ENCODE assay signal across 9 mouse cellular contexts in the genomic region with DNA sequence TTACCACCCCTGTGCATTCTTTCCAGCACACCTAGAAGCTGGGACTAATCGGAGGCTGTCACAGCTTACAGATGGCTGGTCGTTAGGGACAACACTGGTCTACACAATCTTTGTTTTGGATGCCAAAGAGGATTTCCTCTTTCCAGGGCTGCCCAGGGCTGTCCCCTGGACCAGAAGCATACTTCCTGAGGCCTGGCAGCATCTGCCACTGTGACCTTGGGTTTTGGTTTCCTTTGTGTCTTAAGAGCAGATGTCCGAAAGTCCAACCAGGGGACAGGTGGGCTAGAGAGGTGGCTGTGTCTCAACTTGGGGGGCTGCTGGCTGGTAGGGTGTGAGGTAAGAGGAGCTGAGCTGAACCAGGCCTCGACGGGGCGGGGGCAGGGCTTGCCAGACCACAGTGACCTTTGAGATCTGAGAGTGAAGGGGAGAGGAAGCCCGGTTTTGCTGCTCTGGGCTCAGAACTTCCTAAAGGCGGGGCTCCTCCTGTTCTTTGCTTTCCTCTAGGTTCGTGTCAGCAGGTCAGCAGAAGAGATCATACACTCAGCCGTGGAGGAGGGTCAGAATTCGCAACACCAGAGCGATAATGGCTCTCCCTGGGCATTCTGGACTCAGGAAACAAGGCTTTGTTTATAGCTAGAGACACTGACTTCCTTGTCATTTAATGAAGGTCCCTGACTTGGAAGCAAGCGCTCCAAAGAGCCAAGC.
DNase-seq lines count a peak whose midpoint lies in the region; ATAC-seq and TF ChIP-seq lines count a peak whose summit lies in the region.
"Had no signal": no experiment of that assay in that cellular context is flagged by ENCODE, and none has a peak within 500 bp of the region (broad histone marks: within the 10 kb centered on the region; RNA-seq: fewer than 3 reads in every experiment).

No protein-coding gene starts in this region.

- TF ChIP-seq POLR2A in spleen, adult 2 months (IDR thresholded peaks at IDR 0.05; ENCODE audit: low read depth, low read length) = no peak

- peak; percentile 58 for ATAC-seq in liver, embryonic 13.5 days (ENCODE audit: low read depth)
- no peak for ATAC-seq in stomach, embryonic 15.5 days (ENCODE audit: insufficient read depth, low FRiP score, low read depth)

- H3K27me3 ChIP-seq in spleen, adult 2 months (ENCODE audit: control insufficient read depth, insufficient read depth, low read length) = no peaks in the 10 kb centered on the region
- no peaks in the 10 kb centered on the region for H3K27me3 ChIP-seq in liver, embryonic 13.5 days
- H3K27me3 ChIP-seq in stomach, embryonic 15.5 days (replicated peaks) = no peaks in the 10 kb centered on the region

- no peak overlapping the region for H3K4me2 ChIP-seq in liver, embryonic 13.5 days
- no peak overlapping the region for H3K4me2 ChIP-seq in stomach, embryonic 15.5 days

- peaks cover 13% of the 10 kb centered on the region for H3K4me1 ChIP-seq in spleen, adult 2 months (ENCODE audit: control insufficient read depth, insufficient read depth, insufficient read length)
- peaks cover 10% of the 10 kb centered on the region; the same call in 1 of the 2 replicates for H3K4me1 ChIP-seq in liver, embryonic 13.5 days (replicated peaks)
- 0 out of 2 replicates have a peak, but pooled peaks cover 2% of the 10 kb centered on the region for H3K4me1 ChIP-seq in stomach, embryonic 15.5 days

- TF ChIP-seq CTCF in spleen, adult 2 months (IDR thresholded peaks at IDR 0.05; ENCODE audit: extremely low read depth, insufficient read depth, insufficient read length, insufficient replicate concordance) = no peak

- no peak overlapping the region for H3K9ac ChIP-seq in liver, embryonic 13.5 days
- H3K9ac ChIP-seq in stomach, embryonic 15.5 days = no peak overlapping the region

- H3K36me3 ChIP-seq in spleen, adult 2 months (ENCODE audit: control insufficient read depth, insufficient read depth, low read length) = no peaks in the 10 kb centered on the region
- H3K36me3 ChIP-seq in liver, embryonic 13.5 days = no peaks in the 10 kb centered on the region
- no peaks in the 10 kb centered on the region for H3K36me3 ChIP-seq in stomach, embryonic 15.5 days
- H3K36me3 ChIP-seq: G1E had no signal

- H3K4me3 ChIP-seq in spleen, adult 2 months (ENCODE audit: extremely low read depth, insufficient read depth, insufficient read length) = no peak overlapping the region
- no peak overlapping the region for H3K4me3 ChIP-seq in liver, embryonic 13.5 days (replicated peaks)
- no peak overlapping the region for H3K4me3 ChIP-seq in stomach, embryonic 15.5 days (replicated peaks)

- DNase-seq in spleen, adult 2 months (ENCODE audit: low read depth in 1 of 2, low spot score in 2 of 2) = peak in 1 of 2 experiments; percentile 37
- DNase-seq in spleen, adult 12 weeks (ENCODE audit: low spot score) = no peak
- peak; percentile 40 for DNase-seq in forelimb bud, embryonic 11.5 days (ENCODE audit: low read depth, low spot score)
- DNase-seq in induced T-regulatory cell, adult 2 months (ENCODE audit: low read depth) = peak; percentile 40
- no peak for DNase-seq in liver, embryonic 13.5 days
- no peak for DNase-seq in ovary, adult 18-20 months (ENCODE audit: low spot score)
- DNase-seq in cerebellum, adult 9-10 months = no peak

- H3K27ac ChIP-seq in spleen, adult 2 months (ENCODE audit: insufficient read depth, low read length) = peak overlapping the region; percentile 72
- peak overlapping the region; percentile 40; the same call in 1 of the 2 replicates for H3K27ac ChIP-seq in liver, embryonic 13.5 days
- peak overlapping the region; percentile 35; the same call in 1 of the 2 replicates for H3K27ac ChIP-seq in stomach, embryonic 15.5 days

- H3K9me3 ChIP-seq in liver, embryonic 13.5 days (replicated peaks) = no peaks in the 10 kb centered on the region
- H3K9me3 ChIP-seq in stomach, embryonic 15.5 days = no peaks in the 10 kb centered on the region
- H3K9me3 ChIP-seq: G1E had no signal

- WGBS in spleen, adult 2 months = 36% methylated on average over 13 of the region's 13 CpGs
- WGBS in liver, embryonic 13.5 days (ENCODE audit: insufficient replicate concordance) = 24% methylated on average over 13 of the region's 13 CpGs
- 39% methylated on average over 13 of the region's 13 CpGs for WGBS in stomach, embryonic 15.5 days

Comparison
In these comparisons a context has a peak if more than half of its experiments do, and no peak if none do; other contexts are left out.
1. DNase-seq: peak in forelimb bud, embryonic 11.5 days (single experiment) and induced T-regulatory cell, adult 2 months (single experiment); none in spleen, adult 12 weeks (single experiment), liver, embryonic 13.5 days (single experiment), ovary, adult 18-20 months (single experiment) and cerebellum, adult 9-10 months (single experiment).
2. Peak in every context shown above with its lines, with median percentiles within 50 percentile points of each other: H3K27ac ChIP-seq.